Mouse (Mus musculus) fat pad, adult 2 months (tissue): ENCODE measurements around the gene Acr.
A peak's percentile ranks its signal among the peaks of the same experiment; 100 is the strongest.

Source experiments
- DNase-seq: peaks from one replicate; pipeline ENCODE4 v3.0.0-alpha.2; 2011; ENCODE audit warnings: low read depth, low spot score; ENCODE audit errors: extremely low read depth

Acr gene

DNA sequence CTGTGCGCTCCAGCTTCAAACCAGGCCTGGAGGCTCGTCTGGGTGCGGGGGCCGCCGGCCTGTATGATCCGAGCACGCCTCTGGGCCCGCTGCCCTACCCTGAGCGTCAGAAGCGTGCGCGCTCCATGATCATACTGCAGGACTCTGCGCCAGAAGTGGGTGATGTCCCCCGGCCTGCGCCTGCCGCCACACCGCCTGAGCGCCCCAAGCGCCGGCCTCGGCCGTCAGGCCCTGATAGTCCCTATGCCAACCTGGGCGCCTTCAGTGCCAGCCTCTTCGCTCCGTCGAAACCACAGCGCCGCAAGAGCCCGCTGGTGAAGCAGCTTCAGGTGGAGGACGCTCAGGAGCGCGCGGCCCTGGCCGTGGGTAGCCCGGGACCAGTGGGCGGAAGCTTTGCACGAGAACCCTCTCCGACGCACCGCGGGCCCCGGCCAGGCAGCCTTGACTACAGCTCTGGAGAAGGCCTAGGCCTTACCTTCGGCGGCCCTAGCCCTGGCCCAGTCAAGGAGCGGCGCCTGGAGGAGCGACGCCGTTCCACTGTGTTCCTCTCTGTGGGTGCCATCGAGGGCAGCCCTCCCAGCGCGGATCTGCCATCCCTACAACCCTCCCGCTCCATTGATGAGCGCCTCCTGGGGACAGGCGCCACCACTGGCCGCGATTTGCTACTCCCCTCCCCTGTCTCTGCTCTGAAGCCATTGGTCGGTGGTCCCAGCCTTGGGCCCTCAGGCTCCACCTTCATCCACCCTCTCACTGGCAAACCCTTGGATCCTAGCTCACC, 20.1 kb upstream of the Acr start:
- DNase-seq, result no peak

DNA sequence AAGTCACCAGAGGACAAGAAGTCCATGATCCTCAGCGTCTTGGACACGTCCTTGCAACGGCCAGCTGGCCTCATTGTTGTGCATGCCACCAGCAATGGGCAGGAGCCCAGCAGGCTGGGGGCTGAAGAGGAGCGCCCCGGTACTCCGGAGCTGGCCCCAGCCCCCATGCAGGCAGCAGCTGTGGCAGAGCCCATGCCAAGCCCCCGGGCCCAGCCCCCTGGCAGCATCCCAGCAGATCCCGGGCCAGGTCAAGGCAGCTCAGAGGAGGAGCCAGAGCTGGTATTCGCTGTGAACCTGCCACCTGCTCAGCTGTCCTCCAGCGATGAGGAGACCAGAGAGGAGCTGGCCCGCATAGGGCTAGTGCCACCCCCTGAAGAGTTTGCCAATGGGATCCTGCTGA, 19.3 kb upstream of the Acr start:
- no peak for DNase-seq

DNA sequence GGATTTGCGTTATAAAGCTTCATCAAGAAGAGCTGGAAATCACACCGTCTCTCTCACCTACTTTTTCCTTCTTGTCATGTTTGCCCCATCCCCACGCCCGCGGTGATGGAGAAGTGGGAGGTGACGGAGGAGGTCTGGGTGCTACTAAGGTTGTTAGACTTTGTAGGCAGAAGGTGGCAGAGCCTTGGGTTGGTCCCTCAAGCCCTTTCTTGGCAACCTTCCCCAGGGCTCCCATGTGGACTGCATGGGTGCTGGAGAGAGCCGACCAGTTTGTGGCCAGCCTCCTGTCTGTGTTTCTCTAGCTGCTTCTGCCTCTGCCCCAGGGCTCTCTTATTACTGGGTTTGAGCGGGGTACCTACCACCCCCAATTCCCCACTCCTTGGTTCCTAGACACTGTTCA, 17.6 kb upstream of the Acr start:
- DNase-seq, result no peak

DNA sequence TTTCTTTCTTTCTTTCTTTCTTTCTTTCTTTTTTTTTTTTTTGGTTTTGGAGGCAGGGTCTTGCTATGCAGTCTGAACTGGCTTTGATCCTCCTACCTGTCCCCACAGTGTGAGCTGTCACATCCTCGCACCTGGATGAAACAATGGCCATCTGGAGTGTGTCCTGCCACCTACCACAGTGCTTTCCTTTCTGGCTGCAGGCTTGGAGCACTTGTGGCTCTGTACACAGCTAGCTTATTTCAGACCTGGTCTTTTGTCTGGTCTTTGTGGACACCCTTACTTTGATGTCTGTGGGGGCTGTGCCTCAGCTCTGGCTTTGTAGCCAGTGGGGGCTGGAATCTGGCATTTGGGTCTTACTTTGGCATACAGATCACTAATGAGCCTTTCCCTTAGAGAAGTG, 16.4 kb upstream of the Acr start:
- DNase-seq, result no peak

DNA sequence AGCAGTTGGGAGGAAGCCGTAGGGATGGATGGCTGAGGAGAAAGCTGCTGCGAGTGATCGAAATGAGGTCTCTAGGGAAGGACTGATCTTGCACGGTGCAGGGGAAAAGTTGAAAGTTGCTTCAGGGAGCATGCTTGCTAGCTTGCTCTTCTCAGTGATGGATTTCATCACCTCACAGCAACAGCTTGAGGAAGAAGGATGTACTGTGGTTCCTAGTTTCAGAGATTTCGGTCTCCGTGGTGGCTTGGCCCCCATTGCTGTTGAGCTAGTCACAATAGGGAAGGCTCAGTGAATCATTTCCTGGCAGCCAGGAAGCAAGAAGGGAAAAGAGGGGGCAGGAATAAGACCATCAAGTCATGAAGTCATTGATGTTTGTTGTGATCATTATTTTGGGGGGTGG, 12.5 kb upstream of the Acr start:
- DNase-seq, result no peak

DNA sequence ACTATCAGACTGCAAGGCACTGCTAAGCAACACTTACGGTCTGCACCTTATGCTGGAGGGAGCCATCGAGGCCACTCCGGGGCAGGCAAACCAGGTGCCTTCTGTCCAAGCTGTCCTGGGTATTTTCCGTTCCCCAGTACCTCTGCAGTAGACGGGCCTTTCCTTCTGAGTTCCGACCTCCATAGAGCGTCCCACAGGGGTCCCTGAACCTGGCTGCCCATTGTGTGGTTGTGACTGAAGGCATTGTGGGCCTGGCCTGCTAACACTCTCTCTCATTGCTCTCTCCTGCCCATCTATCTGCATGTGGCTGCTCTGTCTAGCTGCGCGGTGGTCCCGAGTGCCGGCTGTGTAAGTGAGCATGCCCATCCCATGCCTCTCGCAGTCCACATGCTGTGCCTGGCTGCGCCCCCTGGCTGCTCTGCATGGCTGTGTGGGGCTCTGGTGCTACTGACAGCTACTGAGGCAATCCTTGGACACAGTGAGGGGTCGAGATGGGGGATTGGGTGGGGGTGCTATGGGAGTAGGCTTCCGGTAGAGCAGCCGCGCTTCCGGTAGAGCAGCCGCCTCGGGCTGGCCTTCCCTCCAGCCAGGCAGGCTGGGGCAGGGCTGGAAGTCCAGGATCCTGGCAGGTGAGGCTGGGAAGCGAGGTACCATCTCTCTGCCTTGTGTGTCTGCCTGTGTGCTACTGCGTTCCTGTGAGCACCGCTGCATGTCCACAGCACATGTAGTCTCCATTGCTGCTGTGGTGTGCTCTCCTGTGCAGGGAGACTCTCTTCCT, 11.5 kb upstream of the Acr start:
- no peak for DNase-seq

DNA sequence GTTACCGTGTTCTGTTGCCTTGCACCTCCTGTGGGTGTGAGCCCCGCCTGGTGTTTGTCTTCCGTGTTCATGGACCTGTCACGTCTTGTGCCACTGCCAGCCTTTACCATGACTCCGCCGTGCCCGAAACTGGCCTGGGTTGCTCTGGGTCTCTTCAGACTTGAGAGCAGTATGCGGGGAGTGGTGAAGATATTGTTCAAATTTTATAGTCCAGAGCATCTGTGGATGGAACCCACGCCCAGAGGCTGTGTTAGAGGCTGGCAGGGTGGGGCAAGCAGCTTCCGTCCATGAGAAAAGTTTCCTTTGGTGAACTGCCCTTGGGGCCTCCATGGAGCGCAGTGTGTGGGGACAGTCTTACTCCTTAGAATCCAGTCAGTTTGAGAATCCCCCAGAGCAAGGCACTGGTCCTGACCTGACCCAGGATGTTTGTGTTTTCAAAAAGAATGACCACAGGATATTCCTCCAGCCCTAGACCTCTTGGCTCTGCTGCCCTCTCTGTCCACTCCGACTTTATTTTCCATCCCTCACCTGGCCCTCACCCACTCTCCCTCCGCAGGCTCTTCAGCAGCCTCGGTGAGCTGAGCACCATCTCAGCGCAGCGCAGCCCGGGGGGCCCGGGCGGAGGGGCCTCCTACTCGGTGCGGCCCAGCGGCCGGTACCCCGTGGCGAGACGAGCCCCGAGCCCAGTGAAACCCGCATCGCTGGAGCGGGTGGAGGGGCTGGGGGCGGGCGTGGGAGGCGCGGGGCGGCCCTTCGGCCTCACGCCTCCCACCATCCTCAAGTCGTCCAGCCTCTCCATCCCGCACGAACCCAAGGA, 10.7 kb upstream of the Acr start:
- no peak for DNase-seq

DNA sequence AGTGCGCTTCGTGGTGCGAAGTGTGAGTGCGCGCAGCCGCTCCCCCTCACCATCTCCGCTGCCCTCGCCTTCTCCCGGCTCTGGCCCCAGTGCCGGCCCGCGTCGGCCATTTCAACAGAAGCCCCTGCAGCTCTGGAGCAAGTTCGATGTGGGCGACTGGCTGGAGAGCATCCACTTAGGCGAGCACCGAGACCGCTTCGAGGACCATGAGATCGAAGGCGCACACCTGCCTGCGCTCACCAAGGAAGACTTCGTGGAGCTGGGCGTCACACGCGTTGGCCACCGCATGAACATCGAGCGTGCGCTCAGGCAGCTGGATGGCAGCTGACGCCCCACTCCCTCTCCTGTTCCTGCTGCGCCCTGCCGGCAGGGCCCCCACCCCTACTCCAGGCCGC, 10.1 kb upstream of the Acr start:
- no peak for DNase-seq

DNA sequence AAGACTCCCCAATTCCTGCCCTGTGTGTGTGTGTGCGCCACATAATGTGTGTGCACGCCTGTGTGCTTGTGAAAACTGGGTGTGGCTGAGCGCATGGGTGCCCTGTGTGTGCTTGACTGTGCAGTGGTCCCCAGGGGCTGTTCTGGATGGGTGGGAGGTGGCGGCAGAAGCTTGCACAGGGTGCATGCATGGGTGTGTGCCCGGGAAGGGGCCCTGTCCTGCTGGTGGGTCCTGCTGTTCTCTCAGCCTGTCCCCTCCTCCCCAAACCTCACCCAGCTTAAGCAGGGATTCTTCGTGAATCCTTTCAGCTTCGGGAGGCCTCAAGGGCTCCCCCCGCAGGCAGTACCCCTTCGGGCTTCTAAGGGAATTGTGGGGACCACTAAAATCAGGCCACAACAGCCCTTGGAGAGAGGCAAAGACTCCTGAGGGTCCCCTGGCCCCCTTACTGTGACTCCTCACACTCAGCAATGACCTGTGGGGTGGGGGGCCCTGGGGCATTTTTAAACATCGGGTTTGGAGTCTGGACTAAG, 8.9 kb upstream of the Acr start:
- DNase-seq, result no peak

DNA sequence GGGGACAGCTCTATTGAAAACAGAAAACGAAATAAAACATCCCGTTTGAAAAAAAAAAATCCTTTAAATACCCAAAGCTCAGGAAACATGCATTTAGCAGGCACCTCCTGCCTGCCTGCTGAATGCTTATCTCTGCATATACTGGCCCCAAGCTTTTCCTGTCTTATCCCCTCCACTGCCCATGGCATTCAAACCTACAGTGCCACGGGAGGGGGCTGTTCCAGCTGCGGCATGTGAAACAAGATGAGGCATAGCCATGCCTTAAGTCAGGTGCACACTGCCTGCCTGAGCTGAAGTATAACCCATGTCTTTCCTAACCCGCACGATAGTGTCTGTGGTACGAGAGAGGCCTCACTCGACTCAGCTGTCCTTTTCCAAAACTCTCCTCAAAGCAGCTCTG, 4.0 kb downstream of the Acr start:
- no peak for DNase-seq

DNA sequence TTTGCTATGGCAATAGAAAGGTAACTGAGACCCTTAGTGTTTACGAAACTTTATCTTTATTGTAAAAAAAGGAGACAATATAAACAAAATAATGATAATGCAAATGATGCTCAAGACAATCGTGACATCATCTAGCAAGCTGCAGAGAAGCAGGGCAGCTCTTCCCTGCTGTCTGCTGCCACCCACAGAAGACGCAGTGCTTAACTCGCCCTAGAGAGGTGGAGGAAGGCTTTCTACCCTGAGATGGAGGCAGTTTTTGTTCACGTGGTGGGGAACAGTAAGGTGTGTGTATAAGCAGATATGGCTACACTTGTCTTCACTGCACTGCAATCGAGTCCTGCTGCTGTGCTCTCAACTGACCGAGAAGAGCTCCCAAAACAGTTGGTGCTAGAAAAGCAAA, 14.4 kb downstream of the Acr start:
- DNase-seq, result no peak

DNA sequence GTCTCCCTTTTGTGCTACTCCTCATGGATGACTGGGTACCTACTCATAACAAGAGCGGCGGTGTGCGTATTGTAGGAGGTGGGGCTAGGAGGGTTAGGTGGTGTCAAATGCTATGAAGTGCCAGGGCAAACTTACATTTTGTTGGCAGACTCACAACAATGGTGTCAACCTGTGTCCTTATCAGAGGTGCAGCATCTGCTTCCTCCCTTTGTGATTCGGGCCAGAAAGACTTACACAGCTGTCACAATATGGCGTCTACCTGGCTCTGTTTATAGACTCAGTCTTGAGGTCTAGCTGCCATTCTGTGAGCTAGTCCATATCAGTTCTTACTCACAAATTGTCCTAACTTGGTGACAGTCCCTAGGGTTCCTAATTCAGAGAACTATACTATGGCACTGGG, 17.0 kb downstream of the Acr start:
- DNase-seq, result no peak

DNA sequence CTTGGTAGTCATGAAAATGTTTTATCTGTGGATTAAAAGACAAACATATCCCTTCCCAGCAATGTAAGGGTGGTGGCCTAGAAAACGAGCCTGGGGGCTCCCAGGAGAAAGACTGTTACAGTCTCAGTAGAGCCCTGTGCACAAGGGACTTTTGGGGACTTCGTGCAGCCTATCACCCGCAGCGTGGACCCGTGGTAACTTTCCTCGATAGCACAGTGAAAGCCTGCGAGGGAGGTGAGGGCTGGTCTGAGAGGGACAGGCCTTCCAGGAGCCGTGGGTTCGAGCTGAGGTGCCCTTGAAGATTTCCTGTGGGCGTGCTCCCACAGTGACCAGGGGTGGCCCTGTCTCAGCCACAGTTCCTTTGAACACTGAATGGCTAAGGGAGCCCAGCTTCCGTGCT, 17.5 kb downstream of the Acr start:
- no peak for DNase-seq

DNA sequence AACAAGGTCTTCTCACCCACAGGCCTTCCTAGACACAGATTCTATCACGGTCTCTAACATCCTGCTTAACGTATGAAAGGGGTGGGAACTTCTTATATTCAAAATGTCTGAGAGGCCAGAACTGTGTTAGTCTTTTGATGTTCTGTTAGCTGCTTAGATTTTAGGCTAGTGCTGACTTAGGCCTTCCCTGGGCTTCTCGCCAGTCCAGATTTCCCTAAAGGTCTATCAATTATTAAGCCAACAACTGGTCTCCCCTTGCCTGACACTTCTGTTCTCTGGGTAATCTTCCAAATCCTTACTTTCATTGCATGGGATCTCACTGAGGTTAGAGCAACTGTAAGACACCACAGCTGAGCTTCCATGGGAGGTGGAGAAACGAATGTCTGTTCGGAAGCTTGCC, 21.0 kb downstream of the Acr start:
- no peak for DNase-seq

DNA sequence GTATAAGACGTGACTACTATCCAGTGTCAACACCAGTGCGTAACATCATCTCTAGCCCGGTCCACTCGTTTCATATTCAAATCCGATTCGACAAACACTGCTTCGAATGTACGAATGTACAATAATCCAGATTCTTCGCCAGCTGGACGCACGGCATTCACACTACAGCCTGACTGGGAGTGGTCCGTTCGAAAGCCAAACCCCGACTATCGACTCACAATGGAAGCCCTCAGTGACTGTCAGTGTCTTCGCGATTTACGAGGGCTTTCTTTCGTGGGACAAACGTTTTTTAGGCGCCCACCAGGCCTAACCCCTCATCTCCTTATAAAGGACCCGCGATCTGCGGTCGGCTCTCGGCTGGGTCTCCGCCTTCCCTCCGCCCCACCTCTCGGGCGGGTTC, 23.2 kb downstream of the Acr start:
- no peak for DNase-seq

DNA sequence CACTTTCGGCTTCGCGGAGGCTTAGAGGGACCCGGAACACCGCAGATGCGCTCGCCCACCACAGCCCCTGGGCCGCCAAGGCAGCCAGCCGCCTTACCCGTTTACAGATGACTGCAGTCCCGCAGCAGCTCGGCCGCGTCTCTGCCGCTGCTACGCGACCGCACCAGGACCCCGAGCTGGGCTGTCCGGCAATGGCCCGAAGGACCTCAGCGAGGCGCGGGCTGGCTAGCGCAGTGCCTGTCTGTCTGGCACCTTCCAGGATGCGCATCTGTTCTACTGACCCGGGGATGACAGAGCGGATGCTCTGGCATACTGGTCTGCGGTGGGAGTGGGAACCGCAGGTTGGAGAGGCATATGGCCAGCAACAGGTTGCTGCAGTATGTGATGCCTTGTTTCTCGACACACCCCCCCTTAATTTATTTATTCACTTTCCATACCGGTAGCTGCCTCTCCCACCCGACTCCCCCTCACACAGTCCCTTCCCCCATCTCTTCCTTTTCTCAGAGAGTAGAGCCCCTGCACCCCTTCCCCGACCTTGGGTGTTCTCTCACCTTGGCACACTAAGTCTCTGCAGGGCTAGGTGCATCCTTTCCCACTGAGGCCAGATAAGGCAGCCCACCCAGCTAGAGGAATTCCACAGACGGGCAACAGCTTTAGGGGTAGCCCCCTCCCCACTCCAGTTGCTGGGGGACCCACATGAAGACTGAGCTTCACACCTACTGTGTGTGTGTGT, 23.8 kb downstream of the Acr start, which contains the start of gene Rabl2:
Gene Rabl2 (minus strand): TSS at position 201 of the 733 bp plus-strand sequence.
- peak; percentile 5 for DNase-seq

DNA sequence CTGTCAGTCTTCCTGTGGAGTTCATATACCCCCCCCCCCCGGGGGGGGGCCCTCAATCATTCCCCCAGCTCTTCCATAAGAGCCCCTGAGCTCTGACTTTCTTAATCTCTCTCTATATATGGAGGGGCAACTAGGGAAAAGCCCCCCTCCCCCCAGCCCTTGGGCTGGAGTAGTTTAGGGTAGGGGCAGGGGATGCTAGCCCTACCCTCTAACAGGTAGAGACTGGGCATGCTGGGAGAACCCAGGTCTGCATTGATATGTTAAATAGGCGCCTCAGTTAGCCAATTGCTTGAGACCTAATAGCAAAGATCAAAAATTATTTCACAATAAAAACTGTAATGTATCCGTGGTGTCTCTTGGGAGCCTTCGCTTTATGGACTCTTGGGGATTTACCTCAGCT, 24.4 kb downstream of the Acr start:
- no peak for DNase-seq

DNA sequence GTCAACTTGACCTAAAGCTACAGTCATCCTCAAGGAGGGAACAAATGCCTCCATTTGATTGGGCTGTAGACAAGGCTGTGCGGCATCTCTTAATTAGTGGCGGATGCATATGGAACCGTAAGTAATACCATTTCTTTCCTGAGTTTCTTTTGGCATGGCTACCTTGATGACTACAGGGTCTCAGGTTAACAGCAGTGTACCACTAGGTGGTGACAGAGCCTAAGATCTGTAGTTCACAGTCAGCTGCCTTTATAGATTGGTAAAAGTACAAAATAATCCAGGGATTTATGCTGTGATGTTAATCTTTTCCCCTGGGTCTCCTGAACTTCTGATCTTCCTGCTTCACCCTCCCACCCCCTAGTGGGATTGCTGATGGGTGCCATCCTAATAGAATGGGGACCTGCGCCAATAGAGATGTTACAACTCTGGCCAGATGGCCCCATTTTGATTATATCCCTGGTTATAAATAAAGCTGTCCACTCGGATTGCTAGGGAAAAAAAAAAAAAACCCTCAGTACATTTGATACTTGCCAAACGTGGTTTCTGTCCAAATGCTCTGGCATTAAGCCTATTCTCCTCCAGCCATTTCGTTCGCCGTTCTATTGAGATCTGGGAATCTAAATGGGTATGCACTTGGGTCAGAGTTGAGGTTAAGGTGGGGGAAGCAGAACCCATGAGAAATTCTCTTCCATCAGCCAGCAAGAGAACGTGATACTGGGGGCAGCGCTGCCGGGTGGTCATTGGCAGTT, 37.9 kb downstream of the Acr start:
- DNase-seq, result no peak

DNA sequence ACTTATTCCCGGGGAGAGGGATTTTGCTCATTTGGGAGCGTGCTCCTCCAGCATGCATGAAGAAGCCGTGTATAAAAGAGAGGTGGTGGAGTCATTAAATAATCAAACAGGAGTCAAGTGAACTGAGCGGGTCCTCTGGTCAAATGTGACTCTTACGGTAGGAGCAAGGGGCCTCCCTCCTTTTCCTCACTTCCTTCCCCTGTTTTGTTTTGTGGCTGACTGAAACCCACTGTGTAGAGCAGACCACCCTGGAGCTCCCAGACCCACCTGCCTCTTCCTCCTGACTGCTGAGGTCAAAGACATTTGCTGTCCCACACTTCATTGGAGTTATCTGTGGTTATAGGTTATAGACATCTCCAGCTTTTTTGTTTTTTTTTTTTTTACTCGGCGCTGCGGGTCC, 39.4 kb downstream of the Acr start:
- DNase-seq, result no peak

DNA sequence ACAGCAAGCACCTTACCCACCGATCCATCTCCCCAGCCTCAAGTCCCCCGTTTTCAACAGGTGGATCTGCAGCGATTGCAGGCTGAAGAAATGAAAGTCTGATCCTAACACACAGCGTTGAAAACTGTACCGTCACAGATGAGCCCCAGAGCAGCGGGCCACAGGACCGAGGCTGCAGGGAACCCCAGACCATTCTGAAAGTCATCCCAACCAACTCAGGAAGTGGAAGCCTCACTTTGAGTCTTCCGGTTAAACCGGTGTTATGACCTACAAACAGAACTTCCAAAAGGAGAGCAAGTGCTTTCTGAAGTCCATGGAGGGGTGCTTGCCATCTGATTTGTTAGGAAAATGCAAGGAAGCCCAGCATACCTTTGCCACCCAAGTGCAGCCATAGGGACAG, 39.8 kb downstream of the Acr start:
- DNase-seq, result no peak
